Mouse (Mus musculus) myocyte (in vitro differentiated cells): ENCODE measurements around the gene Fgg.

ENCODE experiments used
- CEBPB ChIP-seq: IDR thresholded peaks from 2 replicates; pipeline ENCODE4 v1.6.1; 2011; ENCODE audit warnings: mild to moderate bottlenecking, moderate library complexity; ENCODE audit not compliant: poor library complexity, insufficient read depth, severe bottlenecking
- MAX ChIP-seq: IDR thresholded peaks from one replicate; pipeline ENCODE4 v1.6.1; 2011; ENCODE audit warnings: low read depth, mild to moderate bottlenecking, control low read depth
- POLR2A ChIP-seq: IDR thresholded peaks from one replicate; pipeline ENCODE4 v1.6.1; 2011; ENCODE audit warnings: low read depth, mild to moderate bottlenecking, control low read depth, moderate library complexity; ENCODE audit not compliant: insufficient read length
- TCF3 ChIP-seq: IDR thresholded peaks from one replicate; pipeline ENCODE4 v1.6.1; 2011; ENCODE audit warnings: low read depth, control low read depth; ENCODE audit not compliant: insufficient read length
- USF1 ChIP-seq: IDR thresholded peaks from one replicate; pipeline ENCODE4 v1.6.1; 2011; ENCODE audit warnings: low read depth, mild to moderate bottlenecking, control low read depth, moderate library complexity

- TF ChIP-seq POLR2A (no peak), USF1 (no peak), MAX (no peak), TCF3 (no peak), CEBPB (no peak)
Measured at GRCm38 (mm10) chr3:83025475-83026301, 18.2 kb downstream of the Fgg start, which contains the start of gene Fga.
